Mouse (Mus musculus): ENCODE results near the gene Eif2ak3. TPM values are rescaled to one million over a fixed set of nuclear protein-coding genes. Genes with fewer than 3 reads are reported as not detected.

Eif2ak3 gene
- total RNA-seq, 2 experiments from 2014 or later: 2.7 to 7.8 TPM

GRCm38 (mm10) chr6:70829451-70829850, 14.9 kb upstream of the Eif2ak3 start:
- no peak for ATAC-seq (replicated peaks; ENCODE audit: low FRiP score, poor library complexity, severe bottlenecking)

GRCm38 (mm10) chr6:70830552-70830951, 13.8 kb upstream of the Eif2ak3 start:
- no peak for ATAC-seq (replicated peaks; ENCODE audit: low FRiP score, poor library complexity, severe bottlenecking)

- no peak for ATAC-seq (replicated peaks; ENCODE audit: low FRiP score, poor library complexity, severe bottlenecking)
Measured at GRCm38 (mm10) chr6:70831179-70831839, 13.0 kb upstream of the Eif2ak3 start.

- no peak for ATAC-seq (replicated peaks; ENCODE audit: low FRiP score, poor library complexity, severe bottlenecking)
Measured at GRCm38 (mm10) chr6:70837297-70837696, 7.0 kb upstream of the Eif2ak3 start.

GRCm38 (mm10) chr6:70838532-70838931, 5.8 kb upstream of the Eif2ak3 start:
- no peak for ATAC-seq (replicated peaks; ENCODE audit: low FRiP score, poor library complexity, severe bottlenecking)

GRCm38 (mm10) chr6:70840281-70840680, 4.0 kb upstream of the Eif2ak3 start:
- ATAC-seq (replicated peaks; ENCODE audit: low FRiP score, poor library complexity, severe bottlenecking): no peak

GRCm38 (mm10) chr6:70842991-70843390, 1.3 kb upstream of the Eif2ak3 start:
- no peak for ATAC-seq (replicated peaks; ENCODE audit: low FRiP score, poor library complexity, severe bottlenecking)

- peak; percentile 6; the same call in 1 of the 2 replicates for ATAC-seq (replicated peaks; ENCODE audit: low FRiP score, poor library complexity, severe bottlenecking)
Measured at GRCm38 (mm10) chr6:70844896-70845646, 756 bp downstream of the Eif2ak3 start.

GRCm38 (mm10) chr6:70847386-70847785, 3.1 kb downstream of the Eif2ak3 start:
- ATAC-seq (replicated peaks; ENCODE audit: low FRiP score, poor library complexity, severe bottlenecking): no peak

GRCm38 (mm10) chr6:70853371-70853770, 9.1 kb downstream of the Eif2ak3 start:
- ATAC-seq (replicated peaks; ENCODE audit: low FRiP score, poor library complexity, severe bottlenecking): no peak

- ATAC-seq (replicated peaks; ENCODE audit: low FRiP score, poor library complexity, severe bottlenecking): no peak
Measured at GRCm38 (mm10) chr6:70855529-70856309, 11.4 kb downstream of the Eif2ak3 start.

- no peak for ATAC-seq (replicated peaks; ENCODE audit: low FRiP score, poor library complexity, severe bottlenecking)
Measured at GRCm38 (mm10) chr6:70862726-70863125, 18.4 kb downstream of the Eif2ak3 start.

- no peak for ATAC-seq (replicated peaks; ENCODE audit: low FRiP score, poor library complexity, severe bottlenecking)
Measured at GRCm38 (mm10) chr6:70864285-70864684, 20.0 kb downstream of the Eif2ak3 start.

- no peak for ATAC-seq (replicated peaks; ENCODE audit: low FRiP score, poor library complexity, severe bottlenecking)
Measured at GRCm38 (mm10) chr6:70866761-70867160, 22.4 kb downstream of the Eif2ak3 start.

GRCm38 (mm10) chr6:70867297-70867696, 23.0 kb downstream of the Eif2ak3 start:
- no peak for ATAC-seq (replicated peaks; ENCODE audit: low FRiP score, poor library complexity, severe bottlenecking)

GRCm38 (mm10) chr6:70871511-70871980, 27.2 kb downstream of the Eif2ak3 start:
- ATAC-seq (replicated peaks; ENCODE audit: low FRiP score, poor library complexity, severe bottlenecking): no peak

- ATAC-seq (replicated peaks; ENCODE audit: low FRiP score, poor library complexity, severe bottlenecking): no peak
Measured at GRCm38 (mm10) chr6:70872128-70872527, 27.8 kb downstream of the Eif2ak3 start.

GRCm38 (mm10) chr6:70872570-70872969, 28.3 kb downstream of the Eif2ak3 start:
- ATAC-seq (replicated peaks; ENCODE audit: low FRiP score, poor library complexity, severe bottlenecking): no peak

- ATAC-seq (replicated peaks; ENCODE audit: low FRiP score, poor library complexity, severe bottlenecking): no peak
Measured at GRCm38 (mm10) chr6:70874035-70874775, 29.9 kb downstream of the Eif2ak3 start.

GRCm38 (mm10) chr6:70875017-70875416, 30.7 kb downstream of the Eif2ak3 start:
- ATAC-seq (replicated peaks; ENCODE audit: low FRiP score, poor library complexity, severe bottlenecking): no peak

All from erythroblast, adult 5-6 weeks (primary cell).